Mouse (Mus musculus) C2C12 (cell line): Measurements from ENCODE around the gene Syn1.
A peak's percentile ranks its signal among the peaks of the same experiment; 100 is the strongest.

Source experiments
- CEBPB ChIP-seq: IDR thresholded peaks from one replicate; pipeline ENCODE4 v1.6.1; 2011; ENCODE audit warnings: low read depth, mild to moderate bottlenecking, control low read depth, moderate library complexity
- CTCF ChIP-seq: IDR thresholded peaks from one replicate; pipeline ENCODE4 v1.5.1; 2011; ENCODE audit not compliant: control insufficient read depth, insufficient read depth, insufficient read length
- FOSL1 ChIP-seq: IDR thresholded peaks from one replicate; pipeline ENCODE4 v1.8.0; 2011; ENCODE audit warnings: mild to moderate bottlenecking, low read length; ENCODE audit not compliant: poor library complexity, insufficient read depth, severe bottlenecking
- MAX ChIP-seq: IDR thresholded peaks from one replicate; pipeline ENCODE4 v1.6.1; 2011; ENCODE audit warnings: mild to moderate bottlenecking, control low read depth

DNA sequence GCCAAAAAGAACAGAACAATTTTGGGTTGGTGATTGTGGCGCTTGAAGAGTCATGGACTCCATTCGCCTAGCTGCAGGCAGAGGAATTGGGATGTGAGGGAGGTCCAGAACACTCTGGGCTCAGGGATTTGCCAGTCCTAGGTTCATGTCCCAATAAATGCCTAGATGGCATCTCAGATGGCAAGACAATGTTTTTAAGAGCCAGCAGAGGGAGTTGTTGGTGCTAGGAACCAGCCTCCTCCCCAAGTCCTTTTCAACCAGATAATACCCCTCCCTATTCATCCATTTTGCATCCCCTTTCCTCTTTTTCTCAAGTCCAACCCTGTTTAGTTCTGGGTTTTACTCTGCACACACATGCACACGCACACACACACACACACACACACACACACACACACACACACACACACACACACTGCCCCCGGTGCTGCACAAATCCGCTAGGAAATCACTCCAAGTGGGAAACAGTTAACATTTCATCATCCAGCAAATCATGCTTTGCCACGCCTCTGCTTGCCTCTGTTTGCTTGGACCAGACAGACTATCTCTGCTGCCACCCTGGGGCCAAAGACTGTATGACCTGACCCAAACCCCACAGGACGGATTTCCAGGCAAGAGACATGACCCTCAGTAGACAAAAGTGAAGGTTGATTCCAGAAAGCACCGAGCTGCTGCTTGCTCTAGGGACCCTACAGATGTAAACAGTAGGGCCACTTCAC is 100.9 kb downstream of the Syn1 start:
- TF ChIP-seq CEBPB (peak; percentile 38), CTCF (no peak), MAX (no peak), FOSL1 (no peak)
